Mouse (Mus musculus): ENCODE results near the gene Iqch.

Iqch gene

DNA sequence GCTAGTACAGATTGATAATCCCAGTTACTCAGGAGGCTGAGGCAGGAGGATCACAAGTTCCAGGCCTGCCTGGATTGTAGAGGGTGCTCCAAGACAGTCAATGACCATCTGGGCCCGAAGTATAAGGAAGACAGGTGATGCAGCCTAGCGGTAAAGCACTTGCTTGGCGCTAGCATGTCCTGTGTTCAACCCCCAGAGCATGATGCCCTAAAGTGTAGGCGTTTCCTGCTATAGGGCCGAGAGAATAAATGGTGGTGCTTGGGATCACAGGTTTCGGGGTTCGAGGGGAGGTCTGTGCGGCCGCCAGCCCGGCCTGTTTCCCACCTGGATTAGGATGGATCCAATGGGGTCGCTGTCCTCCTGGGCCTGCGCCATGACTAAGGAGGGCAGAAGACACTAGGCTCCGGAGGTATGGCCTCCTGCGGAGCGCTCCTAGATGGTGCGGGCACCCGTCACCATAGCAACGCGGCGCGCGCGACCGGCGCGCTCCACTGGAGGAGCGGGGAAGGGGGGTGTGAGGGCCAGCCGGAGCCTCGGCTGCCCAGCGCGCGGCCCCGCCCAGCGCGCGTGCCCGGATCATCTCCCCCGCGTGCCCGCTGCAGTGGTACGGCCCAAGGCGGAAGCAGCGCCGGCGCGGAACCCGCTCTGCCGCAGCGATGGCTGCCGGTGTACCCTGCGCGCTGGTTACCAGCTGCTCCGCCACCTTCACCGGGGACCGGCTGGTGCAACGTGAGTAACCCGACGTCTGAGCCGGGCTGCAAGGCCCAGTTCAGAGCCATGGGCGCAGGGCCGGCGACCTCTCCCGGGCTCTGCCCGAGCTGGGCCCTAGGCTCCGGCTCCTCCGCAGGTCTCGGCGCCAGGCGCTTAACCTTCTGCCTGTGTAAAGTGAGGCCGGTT, at the start of gene Iqch, which contains the start of gene Aagab:
Gene Iqch (minus strand): TSS at position 451 of the 897 bp plus-strand sequence.
Gene Aagab (plus strand): TSS at position 618 of the 897 bp plus-strand sequence.
- peak; percentile 97 for DNase-seq (ENCODE audit: low spot score)

DNA sequence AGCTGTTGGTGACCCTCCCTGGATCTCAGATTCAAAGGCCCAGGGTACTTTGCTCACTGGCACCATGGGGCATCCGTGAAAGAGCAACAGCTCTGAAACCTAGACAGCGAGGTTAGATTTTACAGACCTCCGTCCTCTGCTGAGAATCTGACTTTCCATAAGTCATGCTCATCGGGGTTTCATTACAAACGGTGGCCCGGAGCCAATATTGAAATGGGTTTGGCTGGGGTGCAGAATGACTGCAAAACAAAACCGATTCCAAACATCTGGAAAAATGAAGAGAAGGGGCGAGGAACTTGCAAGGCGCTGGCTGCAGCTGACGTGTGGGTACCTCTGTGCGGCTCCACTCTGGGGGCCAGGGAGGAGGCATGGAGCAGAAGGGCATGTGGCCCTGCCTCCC, 49.3 kb upstream of the Iqch start:
- peak; percentile 54 for DNase-seq (ENCODE audit: low spot score)

DNA sequence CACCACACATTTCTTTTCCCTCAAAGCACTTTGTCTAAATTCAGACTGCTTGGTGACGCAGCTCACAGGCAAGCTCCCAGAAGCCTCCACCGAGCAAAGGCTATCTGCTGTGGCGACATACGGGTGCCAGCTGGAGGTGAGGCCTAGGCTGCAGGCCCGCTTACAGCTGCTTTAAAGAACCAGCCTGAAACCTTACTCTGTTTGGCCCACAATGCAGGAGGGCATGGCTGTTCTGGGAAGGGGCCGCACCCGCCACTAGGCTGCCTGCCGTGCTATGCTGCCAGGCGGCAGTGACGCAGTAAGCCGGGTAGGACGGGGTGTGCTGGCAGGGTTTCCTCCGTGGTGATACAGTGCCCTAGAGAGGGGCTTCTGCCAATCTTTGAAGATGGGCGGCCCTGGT, 48.6 kb upstream of the Iqch start:
- no peak for DNase-seq (ENCODE audit: low spot score)

DNA sequence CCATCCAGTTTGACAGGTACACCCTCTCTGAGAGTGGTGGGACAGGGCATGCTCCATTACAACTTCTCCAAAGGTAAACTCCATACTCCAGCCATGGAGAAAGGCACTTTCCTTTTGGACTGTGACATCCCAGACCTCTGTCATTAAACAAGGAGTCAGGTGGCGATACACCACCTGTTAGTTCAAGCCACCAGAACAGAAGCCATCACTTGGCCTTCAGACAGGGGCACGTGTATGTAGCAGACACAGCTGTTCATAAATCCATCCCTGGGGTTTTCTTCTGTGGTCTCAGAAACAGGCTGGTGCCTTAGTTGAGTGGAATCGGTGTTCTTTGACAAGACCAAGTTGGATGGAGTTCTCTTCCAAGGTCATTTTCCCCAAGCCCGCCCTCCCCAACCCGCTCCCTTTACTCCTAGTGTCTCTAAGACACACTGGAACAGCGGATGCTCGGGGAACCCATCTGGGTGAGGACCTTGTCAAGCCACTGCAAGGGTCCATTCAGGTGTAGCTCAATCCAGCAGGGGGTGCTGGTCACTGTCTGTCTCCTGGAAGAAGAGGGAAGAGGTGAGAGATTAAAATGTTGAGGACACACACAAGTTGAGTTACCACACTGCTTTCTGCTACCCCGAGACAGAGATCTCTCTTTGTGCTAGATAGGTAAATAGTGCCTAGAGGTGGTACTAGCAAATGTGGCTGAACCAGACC, 47.7 kb upstream of the Iqch start:
- DNase-seq (ENCODE audit: low spot score), result peak; percentile 74

DNA sequence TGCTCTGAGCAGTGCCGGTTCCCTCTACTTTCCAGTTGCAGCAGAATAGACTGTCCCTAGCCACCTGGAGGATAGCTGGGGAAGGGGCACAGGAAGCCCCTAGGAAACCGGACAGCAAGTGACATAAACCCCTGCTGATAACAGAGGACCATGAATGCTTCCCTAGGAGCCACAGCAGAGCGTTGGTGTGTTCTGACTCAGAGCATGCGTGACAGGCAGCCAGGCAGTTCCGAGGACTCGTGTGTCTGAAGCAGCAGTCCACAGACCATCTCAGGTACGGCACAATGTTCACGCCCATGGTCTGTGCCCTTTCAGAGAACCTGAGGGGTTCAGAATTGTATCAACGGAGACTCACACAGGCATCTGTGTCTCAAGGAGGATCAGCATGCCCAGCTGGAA, 46.2 kb upstream of the Iqch start:
- DNase-seq (ENCODE audit: low spot score), result no peak

DNA sequence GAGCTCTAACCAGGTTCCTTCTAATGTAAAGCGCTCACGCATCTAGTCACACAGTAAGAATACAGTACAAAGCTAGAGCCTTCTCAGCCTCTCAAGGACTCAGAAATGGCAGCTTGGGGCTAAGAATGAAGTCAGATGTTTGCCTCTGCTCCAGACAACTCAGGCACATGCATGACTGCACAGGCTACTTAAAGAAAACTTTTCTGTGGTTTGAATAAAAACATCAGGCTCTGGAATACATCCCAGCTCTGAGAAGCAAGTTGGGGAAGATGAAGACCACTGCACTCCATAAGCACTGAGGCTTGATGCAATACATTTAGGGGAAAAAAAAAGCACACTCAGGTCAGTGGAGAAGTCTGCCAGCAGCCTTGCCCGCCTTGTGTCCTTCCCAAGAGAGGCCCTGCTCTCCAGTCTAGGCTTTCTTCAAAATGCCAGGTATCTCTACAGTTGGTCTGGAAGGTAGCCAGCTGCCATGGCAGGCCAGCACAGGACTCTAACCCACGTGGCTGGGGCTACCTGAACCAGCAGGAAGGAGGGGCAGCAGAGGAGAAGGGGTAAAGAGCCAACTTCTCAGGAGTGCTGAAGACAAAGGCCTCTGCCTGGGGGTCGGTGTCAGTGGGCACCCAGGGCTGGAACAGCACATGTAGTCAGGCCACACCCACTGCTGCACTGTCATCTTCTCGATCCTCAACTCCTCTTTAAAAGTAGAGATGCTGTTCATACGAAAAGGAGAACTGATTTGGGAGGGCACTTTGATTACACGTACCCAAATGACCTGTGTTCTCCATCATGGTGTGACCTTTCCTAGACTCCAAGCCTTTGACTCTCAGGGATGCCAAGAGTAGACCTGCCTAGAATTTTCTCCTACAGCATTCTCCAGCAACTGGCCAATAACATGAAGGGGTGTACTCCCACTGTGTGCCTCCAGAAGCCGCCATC, 45.6 kb upstream of the Iqch start:
- DNase-seq (ENCODE audit: low spot score), result no peak

DNA sequence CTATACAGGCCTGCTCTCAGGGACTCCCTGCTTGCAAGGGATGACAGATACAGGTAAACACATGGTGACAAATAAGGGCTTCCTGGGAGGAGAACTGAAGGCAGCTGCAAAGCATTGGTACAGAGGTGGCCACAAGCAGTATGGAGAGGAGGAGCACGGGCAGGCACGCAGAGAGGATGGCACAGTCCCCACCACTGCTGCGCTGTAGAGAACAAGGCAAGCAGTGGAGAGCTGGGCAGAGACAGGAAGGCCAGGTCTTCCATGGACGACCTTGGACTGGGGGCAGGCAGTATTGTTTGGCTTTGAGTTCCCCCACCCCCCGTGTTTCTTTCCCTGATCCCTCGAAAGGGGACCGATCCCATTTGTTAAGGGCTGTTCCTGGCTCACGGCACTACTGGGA, 42.8 kb upstream of the Iqch start:
- DNase-seq (ENCODE audit: low spot score), result no peak

DNA sequence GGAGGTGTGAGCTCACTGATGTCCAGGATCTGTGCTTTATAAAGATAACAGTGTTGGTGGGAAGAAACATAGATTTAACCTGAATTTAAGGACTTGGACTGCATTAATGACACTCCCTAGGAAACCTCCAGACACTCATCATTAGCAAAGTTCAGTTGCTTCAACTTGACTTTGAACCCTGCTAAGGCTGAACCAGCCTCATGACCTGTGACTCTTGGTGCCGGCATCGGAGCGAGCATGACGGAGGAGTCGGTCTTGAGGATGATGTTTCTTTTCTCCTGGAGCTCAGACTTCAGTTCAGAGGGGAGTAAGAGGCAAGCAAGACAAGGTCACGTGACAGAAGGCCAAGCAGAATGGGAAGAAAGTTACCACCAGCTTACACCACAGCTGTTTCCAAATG, 41.7 kb upstream of the Iqch start:
- no peak for DNase-seq (ENCODE audit: low spot score)

DNA sequence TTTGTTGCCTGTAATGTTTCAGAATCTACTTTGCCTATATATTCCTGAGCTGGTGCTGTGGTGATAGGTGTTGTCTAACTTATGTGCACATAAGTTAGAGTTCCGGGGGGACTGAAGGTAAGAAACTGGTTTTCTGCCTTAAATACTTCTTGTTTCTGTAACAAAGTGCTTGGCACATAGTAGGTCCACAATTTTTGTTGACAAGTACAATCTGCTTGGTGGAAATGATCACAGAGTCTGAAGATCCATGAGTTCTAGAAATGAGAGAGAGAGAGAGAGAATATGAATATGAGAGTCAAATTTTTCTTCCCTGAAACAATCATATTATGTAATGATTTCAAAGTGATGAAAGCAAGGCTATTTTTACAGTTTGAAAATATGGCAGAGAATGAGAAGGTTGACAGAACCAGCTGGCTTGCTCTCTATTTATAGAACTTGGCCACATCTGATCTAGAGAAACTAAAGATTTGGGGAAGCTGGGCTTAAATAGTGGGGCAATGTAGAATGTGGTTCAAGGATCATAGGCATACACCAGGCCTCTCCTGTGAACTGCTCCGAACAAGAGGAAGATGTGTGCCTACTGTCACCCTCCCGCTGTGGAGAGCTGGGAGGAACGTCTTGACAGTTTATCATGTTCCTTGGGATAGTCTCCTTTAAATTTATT, 39.8 kb upstream of the Iqch start:
- no peak for DNase-seq (ENCODE audit: low spot score)

DNA sequence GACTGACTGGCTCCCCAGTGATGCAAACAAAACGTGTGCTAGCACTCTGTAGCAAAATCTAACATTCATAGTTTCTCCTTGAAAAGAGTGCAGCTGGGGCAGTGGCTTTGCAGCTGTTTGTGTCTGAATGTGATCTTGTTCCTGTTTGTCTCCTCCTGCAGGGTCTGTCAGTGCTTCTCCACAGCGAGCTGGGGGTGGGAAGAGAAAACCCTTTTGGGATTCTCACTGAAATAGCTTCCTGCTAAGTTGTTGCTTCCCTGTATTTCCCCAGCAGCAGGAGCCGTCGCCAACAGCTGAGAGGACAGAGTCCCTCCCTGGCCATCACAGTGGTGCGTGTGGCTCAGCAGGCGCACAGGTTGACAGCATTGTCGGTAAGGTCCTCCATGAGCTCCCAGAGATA, 33.8 kb upstream of the Iqch start:
- no peak for DNase-seq (ENCODE audit: low spot score)

DNA sequence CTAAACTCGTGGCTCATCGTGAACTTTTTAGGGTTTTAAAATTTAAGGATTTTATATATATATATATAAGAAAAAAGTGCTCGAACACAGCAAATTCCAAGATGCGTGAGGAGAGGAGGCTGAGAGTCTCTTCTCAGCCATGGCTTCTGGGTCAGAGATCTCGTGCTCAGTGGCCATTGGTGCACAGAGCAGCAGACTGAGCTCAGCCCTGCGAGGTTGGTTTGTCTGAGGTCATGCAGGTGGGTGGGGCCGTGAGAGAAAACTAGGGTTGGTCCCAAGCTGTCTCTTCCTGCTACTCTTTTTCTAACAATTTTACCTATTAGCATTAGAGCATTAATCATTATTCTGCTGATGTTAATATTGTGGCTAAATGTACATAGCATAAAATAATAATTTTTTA, 31.0 kb upstream of the Iqch start:
- no peak for DNase-seq (ENCODE audit: low spot score)

DNA sequence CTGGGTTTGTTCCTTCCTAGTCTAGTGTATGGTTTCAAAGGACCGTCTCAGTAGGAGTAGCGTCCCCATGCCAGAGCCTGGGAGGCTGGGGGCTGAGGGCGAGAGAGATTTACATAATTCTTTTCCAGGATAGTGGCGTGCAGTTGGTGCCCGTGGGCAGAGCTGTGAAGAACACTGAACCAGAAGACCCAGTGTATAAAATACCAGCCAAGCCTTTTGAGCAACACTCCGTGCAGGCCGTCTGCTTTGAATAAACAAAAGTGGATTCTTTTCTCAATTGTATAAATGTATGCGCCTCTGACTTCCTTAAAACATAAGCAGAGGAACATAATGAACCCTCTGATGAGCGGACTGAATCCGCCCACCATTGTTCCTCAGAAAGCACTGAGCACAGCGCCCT, 30.6 kb upstream of the Iqch start:
- no peak for DNase-seq (ENCODE audit: low spot score)

DNA sequence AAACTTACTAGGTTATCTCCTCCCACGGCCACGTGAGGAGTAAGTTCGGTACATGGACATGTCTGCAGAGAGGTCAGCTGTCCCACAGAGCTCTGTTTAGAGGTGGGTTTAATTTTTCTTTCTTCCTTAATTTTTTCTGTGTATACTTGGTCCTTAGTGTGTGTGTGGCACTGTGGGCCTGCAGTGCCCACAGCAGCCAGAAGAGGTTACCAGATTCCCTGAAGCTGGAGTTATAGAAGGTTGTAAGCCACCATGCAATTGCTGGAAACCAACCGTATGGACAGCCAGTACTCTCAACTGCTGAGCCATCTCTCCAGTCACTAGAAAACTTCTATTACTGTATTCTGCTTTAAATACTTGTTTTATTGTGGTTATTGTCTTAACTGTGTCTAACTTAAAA, 29.8 kb upstream of the Iqch start:
- DNase-seq (ENCODE audit: low spot score), result no peak

DNA sequence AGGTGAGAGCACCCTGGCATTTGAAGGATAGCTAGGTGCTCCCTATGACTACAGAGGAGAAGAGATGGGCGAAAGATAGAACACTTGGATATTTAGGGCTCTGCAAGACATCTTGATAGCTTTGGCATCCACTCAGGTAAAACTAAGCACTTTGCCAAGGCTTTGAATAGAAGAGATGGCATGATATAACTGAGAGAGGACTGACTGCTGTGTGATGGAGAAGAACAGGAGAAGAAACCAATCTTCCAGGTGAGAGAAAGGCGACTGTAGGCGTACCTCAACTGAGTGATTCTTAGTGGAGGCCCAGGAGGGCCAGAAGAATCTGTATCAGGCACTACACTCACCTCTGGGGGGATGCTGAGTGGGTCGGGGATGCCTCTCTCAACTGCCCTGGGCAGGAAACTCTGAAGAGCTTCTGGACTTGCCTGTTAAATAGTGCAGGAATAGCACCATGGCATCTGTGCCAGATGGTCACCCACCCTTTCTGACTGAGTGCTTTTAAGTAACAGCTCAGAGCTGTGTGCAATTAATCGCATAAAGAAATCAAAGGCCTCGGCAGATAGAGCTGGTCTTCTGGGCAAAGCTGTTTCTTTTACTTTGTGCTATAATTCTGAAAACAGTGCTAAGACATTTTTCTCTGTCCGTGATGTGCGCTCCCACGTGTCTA, 22.9 kb upstream of the Iqch start:
- no peak for DNase-seq (ENCODE audit: low spot score)

DNA sequence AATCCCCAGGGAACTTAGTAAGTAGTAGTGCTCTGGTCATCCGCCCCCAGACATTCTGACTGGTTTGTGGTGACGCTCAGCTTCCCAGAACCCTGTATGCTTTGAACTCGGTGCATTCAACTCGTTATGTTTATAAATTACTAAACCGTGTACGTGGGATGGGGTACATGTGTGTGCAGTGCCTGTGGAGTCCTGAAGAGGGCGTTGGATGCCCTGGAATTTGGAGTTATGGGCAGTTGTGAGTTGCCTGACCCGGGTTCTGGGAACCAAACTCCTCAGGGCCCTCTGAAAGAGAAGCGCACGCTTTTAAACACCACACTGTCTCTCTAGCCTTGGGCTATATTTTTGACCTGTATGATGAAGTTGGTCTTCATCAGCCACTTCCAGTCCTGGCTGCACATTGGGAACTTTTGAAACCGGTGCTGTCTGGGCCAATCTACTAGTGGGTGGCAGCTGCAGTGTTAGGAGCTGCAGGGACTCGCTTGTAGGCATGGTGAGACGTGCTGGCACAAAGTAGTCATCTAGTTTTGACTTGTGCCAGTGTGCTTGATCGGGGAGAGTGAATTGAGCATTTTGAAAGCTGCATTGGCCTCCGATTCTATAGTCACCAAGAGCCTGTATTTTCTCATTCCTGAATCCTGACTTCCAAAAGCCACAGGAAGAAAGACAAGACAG, 21.7 kb upstream of the Iqch start:
- DNase-seq (ENCODE audit: low spot score), result no peak

DNA sequence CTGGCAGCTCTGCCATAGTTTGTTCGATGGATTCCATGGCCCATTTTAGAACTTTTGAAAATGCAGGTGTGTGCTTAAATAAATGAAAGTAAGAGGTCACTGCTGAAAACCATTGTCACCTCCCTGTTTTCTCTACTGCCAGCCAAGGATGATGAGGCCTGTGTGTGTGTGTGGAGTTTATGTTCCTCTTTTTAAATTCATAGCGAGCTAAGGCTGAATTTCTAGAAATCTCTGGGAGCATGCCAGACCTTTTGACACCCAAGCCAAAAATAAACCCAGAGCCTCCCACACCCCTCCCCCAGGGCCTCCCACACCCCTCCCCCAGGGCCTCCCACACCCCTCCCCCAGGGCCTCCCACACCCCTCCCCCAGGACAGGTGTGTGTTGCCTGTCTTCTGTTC, 15.7 kb upstream of the Iqch start:
- DNase-seq (ENCODE audit: low spot score), result no peak

DNA sequence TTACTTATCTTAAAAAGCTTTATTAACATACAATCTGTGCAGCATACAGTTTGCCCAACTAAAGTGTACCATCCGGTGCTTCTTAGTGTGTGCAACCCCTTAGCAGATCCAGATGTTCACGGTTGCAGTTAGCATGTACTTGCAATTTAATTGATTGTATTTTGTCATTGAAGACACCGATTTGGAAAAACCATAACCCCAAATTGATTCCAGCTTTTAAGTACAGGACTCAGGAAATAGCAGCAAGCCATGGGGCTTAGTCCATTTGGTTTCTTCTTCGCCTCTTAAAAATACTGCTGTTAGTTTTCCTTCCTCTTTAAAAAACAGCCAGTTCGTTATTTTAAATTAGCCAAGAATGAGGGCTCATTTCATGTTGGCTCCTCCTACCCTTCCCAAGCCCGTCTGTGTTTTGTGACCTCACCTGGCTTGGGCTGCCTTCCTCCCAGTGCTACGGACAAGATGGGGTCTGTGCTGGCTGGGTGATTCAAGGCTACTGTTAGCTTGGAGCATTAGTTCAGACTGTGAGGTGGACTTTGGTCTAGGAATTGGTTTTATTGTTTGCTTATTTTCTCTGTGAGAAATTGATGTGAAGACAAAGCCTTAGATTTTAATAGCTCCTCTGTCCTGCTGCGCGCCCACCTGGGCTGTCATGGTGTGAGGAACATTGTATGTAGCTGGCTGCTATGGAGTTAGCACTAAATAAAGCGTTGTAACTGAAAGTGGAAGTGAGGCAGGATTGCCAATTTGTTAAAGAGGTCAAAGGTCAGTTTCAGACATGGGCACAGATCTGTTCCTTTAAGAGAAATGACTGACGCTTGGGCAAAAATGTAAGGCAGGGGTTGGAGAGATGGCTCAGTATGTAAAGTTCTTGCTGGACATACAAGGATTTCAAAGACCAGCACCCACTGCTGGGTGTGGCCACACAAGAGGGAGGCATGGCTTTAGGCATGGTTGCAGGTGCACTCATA, 12.0 kb upstream of the Iqch start:
- no peak for DNase-seq (ENCODE audit: low spot score)

DNA sequence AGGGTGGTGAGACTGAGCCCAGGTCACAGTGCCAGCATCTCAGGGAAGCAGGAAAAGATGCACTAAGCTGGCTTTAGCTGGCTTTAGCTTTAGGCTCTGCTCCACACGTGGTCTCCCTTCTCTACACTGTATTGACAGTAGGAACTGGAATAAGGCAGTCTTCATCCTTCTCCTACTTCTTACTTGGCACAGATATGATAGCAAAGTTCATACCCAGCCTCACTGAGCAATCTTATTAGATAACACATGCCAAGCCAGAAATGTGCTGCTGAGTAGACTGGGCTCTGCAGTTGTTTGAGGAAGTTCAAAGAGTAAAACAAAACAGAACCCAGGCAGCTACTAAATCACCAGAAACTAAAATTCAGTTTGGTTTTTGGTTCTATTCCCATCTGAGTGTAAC, 11.3 kb upstream of the Iqch start:
- DNase-seq (ENCODE audit: low spot score), result no peak
